Comparison of ENCODE assay signal across 21 mouse cellular contexts in the genomic region with DNA sequence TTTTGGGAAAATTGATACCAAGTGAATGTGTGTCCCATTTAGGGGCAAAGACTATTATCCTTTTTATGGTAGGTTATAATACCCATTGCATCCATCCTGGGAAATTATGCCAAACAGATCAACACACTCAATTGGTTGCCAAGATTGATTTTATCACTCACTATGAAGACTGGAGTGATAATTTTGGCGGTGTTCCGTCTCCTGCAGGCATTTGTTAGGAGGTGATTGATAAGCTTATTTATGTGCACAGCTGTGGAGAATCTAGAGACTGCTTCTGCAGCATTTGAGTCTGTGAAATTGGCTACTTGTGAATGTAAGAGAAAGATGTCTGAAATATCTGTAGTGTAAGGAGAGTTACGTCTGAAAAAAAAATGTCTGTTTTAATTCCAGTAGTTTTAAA.
DNase-seq lines count a peak whose midpoint lies in the region; ATAC-seq and TF ChIP-seq lines count a peak whose summit lies in the region.
"Had no signal": no experiment of that assay in that cellular context is flagged by ENCODE, and none has a peak within 500 bp of the region (broad histone marks: within the 10 kb centered on the region; RNA-seq: fewer than 3 reads in every experiment).

No protein-coding gene starts in this region.

- no peak overlapping the region for H3K4me3 ChIP-seq in forebrain, embryonic 14.5 days (ENCODE audit: low read depth, low read length)
- H3K4me3 ChIP-seq in forebrain, postnatal 0 days (ENCODE audit: low read depth, low read length), result no peak overlapping the region
- no peak overlapping the region for H3K4me3 ChIP-seq in neural tube, embryonic 13.5 days
- no peak overlapping the region for H3K4me3 ChIP-seq in hindbrain, embryonic 16.5 days (ENCODE audit: low read length)
- H3K4me3 ChIP-seq: embryonic facial prominence, embryonic 12.5 days; forebrain, embryonic 13.5 days; heart, embryonic 13.5 days had no signal

- 69% methylated on average over 3 of the region's 3 CpGs for WGBS in forebrain, embryonic 14.5 days
- WGBS in forebrain, postnatal 0 days, result 62% methylated on average over 3 of the region's 3 CpGs
- 41% methylated on average over 3 of the region's 3 CpGs for WGBS in neural tube, embryonic 13.5 days
- 48% methylated on average over 3 of the region's 3 CpGs for WGBS in hindbrain, embryonic 16.5 days

- no peak for TF ChIP-seq CTCF in forebrain, postnatal 0 days (IDR thresholded peaks at IDR 0.05; ENCODE audit: low read depth)

- no peak overlapping the region for H3K9ac ChIP-seq in forebrain, embryonic 14.5 days (ENCODE audit: low read length)
- H3K9ac ChIP-seq in forebrain, postnatal 0 days, result no peak overlapping the region
- no peak overlapping the region for H3K9ac ChIP-seq in neural tube, embryonic 13.5 days
- H3K9ac ChIP-seq in hindbrain, embryonic 16.5 days (ENCODE audit: low read depth, low read length), result no peak overlapping the region
- H3K9ac ChIP-seq: embryonic facial prominence, embryonic 12.5 days; forebrain, embryonic 13.5 days; heart, embryonic 13.5 days had no signal

- H3K36me3 ChIP-seq in forebrain, embryonic 14.5 days (ENCODE audit: control insufficient read depth, insufficient read depth, low read length), result no peaks in the 10 kb centered on the region
- no peaks in the 10 kb centered on the region for H3K36me3 ChIP-seq in forebrain, postnatal 0 days (ENCODE audit: insufficient read depth)
- no peaks in the 10 kb centered on the region for H3K36me3 ChIP-seq in neural tube, embryonic 13.5 days
- H3K36me3 ChIP-seq in hindbrain, embryonic 16.5 days (ENCODE audit: control insufficient read depth, insufficient read depth, low read length), result no peaks in the 10 kb centered on the region
- H3K36me3 ChIP-seq: embryonic facial prominence, embryonic 12.5 days; heart, embryonic 13.5 days had no signal

- ATAC-seq in forebrain, embryonic 14.5 days, result no peak
- ATAC-seq in forebrain, postnatal 0 days, result no peak
- peak; percentile 61; the same call in 1 of the 2 replicates for ATAC-seq in neural tube, embryonic 13.5 days (ENCODE audit: low read depth)
- ATAC-seq in hindbrain, embryonic 16.5 days, result 0 out of 2 replicates have a peak, but pooled peaks have one; percentile 27
- no peak for ATAC-seq in megakaryocyte progenitor cell, adult 5-6 weeks (replicated peaks; ENCODE audit: poor library complexity)
- ATAC-seq: activated CD4-positive, CD25-positive, alpha-beta regulatory T cell, adult 4 months; forebrain, embryonic 13.5 days; intestine, embryonic 16.5 days; Patski had no signal

- H3K27me3 ChIP-seq in forebrain, embryonic 14.5 days (replicated peaks; ENCODE audit: control insufficient read depth, insufficient read depth, low read length), result no peaks in the 10 kb centered on the region
- H3K27me3 ChIP-seq in forebrain, postnatal 0 days (ENCODE audit: insufficient read depth, low read length), result no peaks in the 10 kb centered on the region
- H3K27me3 ChIP-seq in neural tube, embryonic 13.5 days, result no peaks in the 10 kb centered on the region
- H3K27me3 ChIP-seq in hindbrain, embryonic 16.5 days (replicated peaks; ENCODE audit: control insufficient read depth, insufficient read depth, low read length), result no peaks in the 10 kb centered on the region
- H3K27me3 ChIP-seq: CH12.LX; embryonic facial prominence, embryonic 12.5 days; forebrain, embryonic 13.5 days; heart, embryonic 13.5 days had no signal

- peak; percentile 27 for DNase-seq in forebrain, embryonic 14.5 days (ENCODE audit: low spot score)
- no peak for DNase-seq in forebrain, postnatal 0 days
- DNase-seq in neural tube, embryonic 10.5 days (ENCODE audit: extremely low spot score, low spot score), result no peak
- DNase-seq in layer of hippocampus, adult 9-10 months (ENCODE audit: low spot score), result no peak
- DNase-seq: adrenal gland, postnatal 14 days; cerebellum, adult 2 months; cerebellum, postnatal 10 days; embryo, embryonic 11 days; gastrocnemius, postnatal 36 days; heart, adult 11 months; heart, postnatal 36 days had no signal

- H3K9me3 ChIP-seq in forebrain, embryonic 14.5 days (replicated peaks; ENCODE audit: control insufficient read depth, low read length), result no peaks in the 10 kb centered on the region
- H3K9me3 ChIP-seq in forebrain, postnatal 0 days (ENCODE audit: low read length), result no peaks in the 10 kb centered on the region
- no peaks in the 10 kb centered on the region for H3K9me3 ChIP-seq in neural tube, embryonic 13.5 days
- H3K9me3 ChIP-seq in hindbrain, embryonic 16.5 days (ENCODE audit: control insufficient read depth, low read length), result no peaks in the 10 kb centered on the region
- H3K9me3 ChIP-seq: embryonic facial prominence, embryonic 12.5 days; forebrain, embryonic 13.5 days; heart, embryonic 13.5 days had no signal

- H3K4me2 ChIP-seq in forebrain, embryonic 14.5 days (ENCODE audit: low read length), result no peak overlapping the region
- no peak overlapping the region for H3K4me2 ChIP-seq in forebrain, postnatal 0 days (ENCODE audit: low read depth)
- no peak overlapping the region for H3K4me2 ChIP-seq in neural tube, embryonic 13.5 days
- no peak overlapping the region for H3K4me2 ChIP-seq in hindbrain, embryonic 16.5 days (ENCODE audit: low read length)
- H3K4me2 ChIP-seq: embryonic facial prominence, embryonic 12.5 days; forebrain, embryonic 13.5 days; heart, embryonic 13.5 days had no signal

- no peak overlapping the region for H3K27ac ChIP-seq in forebrain, embryonic 14.5 days (ENCODE audit: low read depth, low read length)
- no peak overlapping the region for H3K27ac ChIP-seq in forebrain, postnatal 0 days (ENCODE audit: low read depth, low read length)
- H3K27ac ChIP-seq in neural tube, embryonic 13.5 days (replicated peaks), result no peak overlapping the region
- no peak overlapping the region for H3K27ac ChIP-seq in hindbrain, embryonic 16.5 days (ENCODE audit: low read depth, low read length)
- H3K27ac ChIP-seq: embryonic facial prominence, embryonic 12.5 days; forebrain, embryonic 13.5 days; heart, embryonic 13.5 days had no signal

- no peaks in the 10 kb centered on the region for H3K4me1 ChIP-seq in forebrain, embryonic 14.5 days (ENCODE audit: control insufficient read depth, insufficient read depth, low read length)
- no peaks in the 10 kb centered on the region for H3K4me1 ChIP-seq in forebrain, postnatal 0 days (ENCODE audit: insufficient read depth)
- H3K4me1 ChIP-seq in neural tube, embryonic 13.5 days (replicated peaks), result peaks cover 8% of the 10 kb centered on the region; the same call in 1 of the 2 replicates
- H3K4me1 ChIP-seq in hindbrain, embryonic 16.5 days (ENCODE audit: control insufficient read depth, insufficient read depth, low read depth, low read length), result 0 out of 2 replicates have a peak, but pooled peaks cover 2% of the 10 kb centered on the region
- H3K4me1 ChIP-seq: embryonic facial prominence, embryonic 12.5 days; forebrain, embryonic 13.5 days had no signal

Comparison
In these comparisons a context has a peak if more than half of its experiments do, and no peak if none do; other contexts are left out.
1. ATAC-seq: peak in neural tube, embryonic 13.5 days (single experiment) and hindbrain, embryonic 16.5 days (single experiment); none in forebrain, embryonic 14.5 days (single experiment), forebrain, postnatal 0 days (single experiment) and megakaryocyte progenitor cell, adult 5-6 weeks (single experiment).